Mouse (Mus musculus): Measurements from ENCODE around the gene Acat2. TPM values are rescaled to one million over a fixed set of nuclear protein-coding genes. Genes with fewer than 3 reads are reported as not detected.
"Not testable (repeated sequence)": the region's sequence is repeated elsewhere in the genome, so short reads cannot be mapped to it uniquely, and the experiment has no call there.

The Acat2 gene
- polyA plus RNA-seq, 1 experiment from 2014 or later, result 53.6 TPM

DNA sequence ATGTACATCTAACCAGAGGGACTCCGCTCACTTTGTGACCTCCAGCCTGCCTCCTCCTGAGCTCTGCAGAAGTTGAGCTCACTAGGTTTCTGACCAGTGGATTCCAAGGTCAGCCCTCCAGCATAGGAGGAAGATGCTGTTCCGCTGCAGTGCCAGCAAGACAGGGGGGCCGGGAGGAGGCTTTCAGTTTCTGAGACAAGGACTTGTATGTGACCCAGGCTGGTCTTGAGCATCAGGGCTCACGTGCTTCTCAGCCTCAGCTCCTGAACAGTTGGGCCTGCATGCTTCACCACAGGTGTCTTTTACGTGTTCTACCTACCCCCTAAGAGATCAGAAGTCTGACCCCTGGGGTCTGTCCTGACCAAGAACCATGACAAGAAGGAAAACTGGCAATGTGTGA lies 29.0 kb downstream of the Acat2 start:
- H3K9me3 ChIP-seq (replicated peaks); H3K27ac ChIP-seq (ENCODE audit: poor library complexity, severe bottlenecking); H3K27me3 ChIP-seq (replicated peaks); H3K36me3 ChIP-seq; H3K4me3 ChIP-seq; H3K4me2 ChIP-seq; H3K4me1 ChIP-seq (replicated peaks); H3K9ac ChIP-seq; ATAC-seq (ENCODE audit: insufficient number of reproducible peaks, low FRiP score): not testable (repeated sequence)
- 86% methylated on average over 5 of the region's 5 CpGs for WGBS

- Histone ChIP-seq H3K9me3 (replicated peaks) (no peaks in the 10 kb centered on the region), H3K4me2 (no peak overlapping the region), H3K4me3 (no peak overlapping the region), H3K27ac (ENCODE audit: poor library complexity, severe bottlenecking) (no peak overlapping the region), H3K9ac (no peak overlapping the region), H3K27me3 (replicated peaks) (no peaks in the 10 kb centered on the region), H3K4me1 (replicated peaks) (no peaks in the 10 kb centered on the region), H3K36me3 (peaks cover 61% of the 10 kb centered on the region)
- no peak for ATAC-seq (ENCODE audit: insufficient number of reproducible peaks, low FRiP score)
- WGBS, result 87% methylated on average over 8 of the region's 8 CpGs
Observed at GRCm38 (mm10) chr17:12925703-12926180, 34.8 kb downstream of the Acat2 start.

DNA sequence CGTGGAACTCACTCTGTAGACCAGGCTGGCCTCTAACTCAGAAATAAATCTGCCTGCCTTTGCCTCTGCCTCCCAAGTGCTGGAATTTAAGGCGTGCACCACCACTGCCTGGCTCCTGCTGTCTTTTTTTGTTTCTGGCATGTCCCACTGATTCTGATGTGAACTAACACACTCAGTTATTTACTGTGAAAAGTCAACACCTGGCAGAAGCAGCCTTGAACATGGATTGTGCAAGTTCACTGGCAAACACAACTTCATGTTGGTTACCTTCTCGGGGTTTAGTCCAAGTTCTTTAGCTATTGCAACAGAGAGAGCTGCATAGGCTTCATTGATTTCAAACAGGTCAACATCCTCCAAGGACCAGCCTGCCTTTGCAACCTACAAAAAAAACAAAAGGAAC lies 35.5 kb downstream of the Acat2 start:
- no peaks in the 10 kb centered on the region for H3K4me1 ChIP-seq (replicated peaks)
- no peak overlapping the region for H3K27ac ChIP-seq (ENCODE audit: poor library complexity, severe bottlenecking)
- WGBS, result 92% methylated on average over 3 of the region's 3 CpGs
- no peak overlapping the region for H3K9ac ChIP-seq
- no peak overlapping the region for H3K4me3 ChIP-seq
- no peak overlapping the region for H3K4me2 ChIP-seq
- no peak for ATAC-seq (ENCODE audit: insufficient number of reproducible peaks, low FRiP score)
- no peaks in the 10 kb centered on the region for H3K27me3 ChIP-seq (replicated peaks)
- H3K36me3 ChIP-seq, result peaks cover 68% of the 10 kb centered on the region
- no peaks in the 10 kb centered on the region for H3K9me3 ChIP-seq (replicated peaks)

DNA sequence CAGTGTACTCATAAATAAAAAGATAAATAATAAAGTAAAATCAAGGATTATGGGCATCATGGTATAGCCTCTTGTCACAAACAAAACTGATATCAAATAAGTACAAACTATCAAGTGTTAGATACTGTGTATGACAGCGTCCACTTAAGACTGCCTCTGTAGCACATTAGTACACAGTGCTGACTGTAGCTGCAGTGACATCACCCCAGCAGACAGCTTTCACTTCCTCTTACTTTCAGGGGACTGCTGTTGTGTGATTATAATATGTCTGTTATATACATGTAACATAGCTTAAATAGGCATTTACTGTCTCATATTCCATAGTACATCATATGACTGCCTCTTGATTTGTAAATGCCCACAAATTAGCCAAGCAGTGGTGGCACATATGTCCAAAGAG lies 39.5 kb downstream of the Acat2 start:
- no peak overlapping the region for H3K4me3 ChIP-seq
- H3K9me3 ChIP-seq (replicated peaks), result no peaks in the 10 kb centered on the region
- ATAC-seq (ENCODE audit: insufficient number of reproducible peaks, low FRiP score), result no peak
- H3K27me3 ChIP-seq (replicated peaks), result no peaks in the 10 kb centered on the region
- H3K27ac ChIP-seq (ENCODE audit: poor library complexity, severe bottlenecking), result no peak overlapping the region
- H3K9ac ChIP-seq, result no peak overlapping the region
- WGBS, result 90% methylated on average over 1 of the region's 1 CpGs
- no peak overlapping the region for H3K4me2 ChIP-seq
- H3K36me3 ChIP-seq, result peaks cover 69% of the 10 kb centered on the region
- no peaks in the 10 kb centered on the region for H3K4me1 ChIP-seq (replicated peaks)

GRCm38 (mm10) chr17:12916588-12917380 lies 43.8 kb downstream of the Acat2 start:
- H3K4me2 ChIP-seq, result peak overlapping the region; percentile 80
- peak overlapping the region; percentile 97 for H3K9ac ChIP-seq
- peak overlapping the region; percentile 88 for H3K4me3 ChIP-seq
- peaks cover 52% of the 10 kb centered on the region for H3K36me3 ChIP-seq
- no peaks in the 10 kb centered on the region for H3K9me3 ChIP-seq (replicated peaks)
- WGBS, result under 1% methylated on average over 40 of the region's 40 CpGs
- H3K27ac ChIP-seq (ENCODE audit: poor library complexity, severe bottlenecking), result peak overlapping the region; percentile 89
- peaks cover 3% of the 10 kb centered on the region; the same call in 1 of the 2 replicates for H3K4me1 ChIP-seq (replicated peaks)
- peak; percentile 76 for ATAC-seq (ENCODE audit: insufficient number of reproducible peaks, low FRiP score)
- H3K27me3 ChIP-seq (replicated peaks), result no peaks in the 10 kb centered on the region

GRCm38 (mm10) chr17:12915881-12916583 lies 44.5 kb downstream of the Acat2 start, which contains the start of gene Mrpl18:
Gene Mrpl18, minus strand, starts transcription at chr17:12916345.
- H3K36me3 ChIP-seq, result peaks cover 55% of the 10 kb centered on the region

DNA sequence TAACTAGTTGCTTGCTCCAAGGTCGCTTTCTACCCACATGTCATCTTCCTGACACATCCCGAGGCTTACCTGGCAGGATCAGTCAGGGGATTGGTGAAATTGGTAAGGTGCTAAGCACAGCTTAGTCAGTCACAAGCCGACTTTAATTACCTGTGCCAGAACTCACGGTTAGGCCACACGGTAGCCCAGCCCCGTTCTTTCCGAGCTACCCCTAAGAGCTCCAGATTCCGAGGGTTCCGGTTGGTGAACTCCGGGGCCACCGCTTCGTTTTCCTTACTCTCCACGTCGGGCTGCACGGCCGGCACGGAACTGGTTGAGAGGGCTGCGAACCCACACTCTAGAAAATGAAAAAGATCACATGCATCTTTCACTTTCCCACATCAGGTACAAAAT lies 45.1 kb downstream of the Acat2 start, which contains the start of gene Tcp1:
Gene Tcp1, plus strand, starts transcription at position 214 of the 393 bp plus-strand sequence.
- no peaks in the 10 kb centered on the region for H3K27me3 ChIP-seq (replicated peaks)
- peaks cover 55% of the 10 kb centered on the region for H3K36me3 ChIP-seq
- H3K9me3 ChIP-seq (replicated peaks), result no peaks in the 10 kb centered on the region
- H3K4me2 ChIP-seq, result peak within 1 kb of the TSS; percentile 80
- ATAC-seq (ENCODE audit: insufficient number of reproducible peaks, low FRiP score), result no peak
- peak within 1 kb of the TSS; percentile 89 for H3K27ac ChIP-seq (ENCODE audit: poor library complexity, severe bottlenecking)
- peaks cover 3% of the 10 kb centered on the region; the same call in 1 of the 2 replicates for H3K4me1 ChIP-seq (replicated peaks)
- H3K4me3 ChIP-seq, result peak within 1 kb of the TSS; percentile 88
- H3K9ac ChIP-seq, result peak within 1 kb of the TSS; percentile 97
- WGBS, result under 1% methylated on average over 18 of the region's 18 CpGs

More at GRCm38 (mm10) chr17:12915881-12916583, 44.5 kb downstream of the Acat2 start, which contains the start of gene Mrpl18:
- no peaks in the 10 kb centered on the region for H3K27me3 ChIP-seq (replicated peaks)
- peak within 1 kb of the TSS; percentile 89 for H3K27ac ChIP-seq (ENCODE audit: poor library complexity, severe bottlenecking)
- H3K4me1 ChIP-seq (replicated peaks), result peaks cover 3% of the 10 kb centered on the region; the same call in 1 of the 2 replicates
- peak within 1 kb of the TSS; percentile 97 for H3K9ac ChIP-seq
- H3K9me3 ChIP-seq (replicated peaks), result no peaks in the 10 kb centered on the region
- H3K4me3 ChIP-seq, result peak within 1 kb of the TSS; percentile 88
- ATAC-seq (ENCODE audit: insufficient number of reproducible peaks, low FRiP score), result peak; percentile 99
- H3K4me2 ChIP-seq, result peak within 1 kb of the TSS; percentile 80
- under 1% methylated on average over 56 of the region's 56 CpGs for WGBS

DNA sequence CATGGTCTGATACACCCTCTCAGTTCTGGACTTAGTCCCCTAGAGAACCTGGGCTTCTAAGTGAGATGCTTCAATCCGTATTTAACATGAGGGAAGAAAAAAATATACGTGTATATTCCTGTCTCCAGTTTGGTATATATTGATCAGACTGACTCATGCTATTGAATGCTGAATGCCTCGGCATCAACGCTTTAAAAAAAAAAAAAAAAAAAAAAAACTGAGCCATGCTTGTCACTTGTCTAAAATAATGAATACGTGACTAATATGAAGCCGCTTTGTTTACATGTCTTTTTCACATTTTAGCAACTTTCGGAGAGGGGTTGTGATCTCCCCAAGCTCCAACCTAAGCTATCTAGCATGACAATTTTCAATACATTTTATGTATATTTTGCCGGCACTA lies 50.2 kb downstream of the Acat2 start:
- Histone ChIP-seq H3K36me3 (peaks cover 47% of the 10 kb centered on the region), H3K4me3 (no peak overlapping the region), H3K4me2 (no peak overlapping the region), H3K27me3 (replicated peaks) (no peaks in the 10 kb centered on the region), H3K27ac (ENCODE audit: poor library complexity, severe bottlenecking) (no peak overlapping the region), H3K9ac (no peak overlapping the region), H3K4me1 (replicated peaks) (peaks cover 3% of the 10 kb centered on the region; the same call in 1 of the 2 replicates), H3K9me3 (replicated peaks) (no peaks in the 10 kb centered on the region)
- no peak for ATAC-seq (ENCODE audit: insufficient number of reproducible peaks, low FRiP score)
- 92% methylated on average over 8 of the region's 8 CpGs for WGBS

GRCm38 (mm10) chr17:12909361-12910280 lies 50.9 kb downstream of the Acat2 start, which contains the start of gene Pnldc1:
Gene Pnldc1, minus strand, starts transcription at chr17:12910230.
- no peak within 1 kb of the TSS for H3K9ac ChIP-seq
- H3K4me1 ChIP-seq (replicated peaks), result no peaks in the 10 kb centered on the region
- 69% methylated on average over 35 of the region's 35 CpGs for WGBS
- no peak for ATAC-seq (ENCODE audit: insufficient number of reproducible peaks, low FRiP score)
- peaks cover 54% of the 10 kb centered on the region for H3K36me3 ChIP-seq
- H3K4me2 ChIP-seq, result no peak within 1 kb of the TSS
- no peak within 1 kb of the TSS for H3K27ac ChIP-seq (ENCODE audit: poor library complexity, severe bottlenecking)
- H3K9me3 ChIP-seq (replicated peaks), result no peaks in the 10 kb centered on the region
- no peak within 1 kb of the TSS for H3K4me3 ChIP-seq
- no peaks in the 10 kb centered on the region for H3K27me3 ChIP-seq (replicated peaks)

DNA sequence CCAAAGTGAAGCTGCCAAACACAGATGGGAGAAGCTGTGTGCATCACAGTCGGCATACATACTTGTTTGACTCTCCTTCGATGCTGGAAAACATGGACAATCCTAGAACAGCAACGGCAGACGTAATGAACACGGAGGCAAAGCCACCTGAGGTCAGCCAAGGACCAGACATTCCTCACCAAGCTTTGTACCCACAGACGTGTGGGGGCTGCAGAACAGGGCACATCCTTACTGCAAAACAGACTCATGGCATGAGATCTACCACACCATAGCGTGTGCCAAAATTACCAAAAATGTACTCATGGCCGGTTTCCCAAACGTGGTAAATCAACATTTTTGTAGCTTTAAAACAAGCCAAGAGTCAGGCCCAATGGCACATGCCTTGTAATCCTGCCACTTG lies 54.1 kb downstream of the Acat2 start:
- H3K4me3 ChIP-seq, result no peak overlapping the region
- no peak overlapping the region for H3K4me2 ChIP-seq
- H3K27me3 ChIP-seq (replicated peaks), result no peaks in the 10 kb centered on the region
- ATAC-seq (ENCODE audit: insufficient number of reproducible peaks, low FRiP score), result no peak
- no peak overlapping the region for H3K27ac ChIP-seq (ENCODE audit: poor library complexity, severe bottlenecking)
- 86% methylated on average over 9 of the region's 9 CpGs for WGBS
- H3K9me3 ChIP-seq (replicated peaks), result no peaks in the 10 kb centered on the region
- peaks cover 41% of the 10 kb centered on the region for H3K36me3 ChIP-seq
- H3K4me1 ChIP-seq (replicated peaks), result no peaks in the 10 kb centered on the region
- no peak overlapping the region for H3K9ac ChIP-seq
